Mouse (Mus musculus) stomach, embryonic 15.5 days (tissue): ENCODE results near the gene Rxfp4. TPM values are rescaled to one million over a fixed set of nuclear protein-coding genes. Genes with fewer than 3 reads are reported as not detected.

Source experiments
- ATAC-seq: fragments of 200-750 bp; cut with Nextera tagmentation; 2 replicates; pipeline ENCODE4 v1.8.0; 2017; ENCODE audit warnings: low read depth, moderate number of reproducible peaks, moderate TSS enrichment; ENCODE audit not compliant: insufficient read depth, low FRiP score
- H3K27ac ChIP-seq: fragments of 300-500 bp; sonication (generic); 2 replicates; pipeline ENCODE4 v1.5.1; 2015; ENCODE audit warnings: mild to moderate bottlenecking, inconsistent platforms
- H3K27me3 ChIP-seq: fragments of 300-500 bp; sonication (generic); replicated peaks from 2 replicates; pipeline ENCODE4 v1.6.1; 2015; ENCODE audit warnings: inconsistent platforms
- H3K36me3 ChIP-seq: fragments of 300-500 bp; sonication (generic); 2 replicates; pipeline ENCODE4 v1.6.1; 2015; ENCODE audit warnings: inconsistent platforms
- H3K4me1 ChIP-seq: fragments of 300-500 bp; sonication (generic); 2 replicates; pipeline ENCODE4 v1.6.1; 2015; ENCODE audit warnings: inconsistent platforms
- H3K4me2 ChIP-seq: fragments of 300-500 bp; sonication (generic); 2 replicates; pipeline ENCODE4 v1.6.1; 2015; ENCODE audit warnings: mild to moderate bottlenecking, inconsistent platforms
- H3K4me3 ChIP-seq: fragments of 300-500 bp; sonication (generic); replicated peaks from 2 replicates; pipeline ENCODE4 v1.5.1; 2015; ENCODE audit warnings: inconsistent platforms
- H3K9ac ChIP-seq: fragments of 300-500 bp; sonication (generic); 2 replicates; pipeline ENCODE4 v1.6.1; 2015; ENCODE audit warnings: inconsistent platforms
- H3K9me3 ChIP-seq: fragments of 300-500 bp; sonication (generic); 2 replicates; pipeline ENCODE4 v1.6.1; 2016; ENCODE audit warnings: inconsistent platforms
- WGBS: fragments of 180-500 bp; shearing (Covaris S2); methylation state at CpG from one replicate; pipeline ENCODE4 v1.1.7; 2015; 5-methylcytosine and 5-hydroxymethylcytosine counted together
- polyA plus RNA-seq: library from polyadenylated mRNA; unstranded; fragments of >200 nt; fragmentation: Nextera tagmentation; extraction: Ambion mirVana; gene quantifications from 2 replicates; pipeline ENCODE4 v1.2.1, GENCODE M21; 2015

Gene Rxfp4
- polyA plus RNA-seq, 1 experiment from 2014 or later, result not detected

- H3K36me3 ChIP-seq, result no peaks in the 10 kb centered on the region
- no peak overlapping the region for H3K4me3 ChIP-seq
- peaks cover under 1% of the 10 kb centered on the region; the same call in 1 of the 2 replicates for H3K4me1 ChIP-seq
- no peak overlapping the region for H3K9ac ChIP-seq
- H3K27me3 ChIP-seq, result no peaks in the 10 kb centered on the region
- no peak overlapping the region for H3K27ac ChIP-seq
- H3K4me2 ChIP-seq, result no peak overlapping the region
- WGBS, result 71% methylated on average over 4 of the region's 4 CpGs
- no peak for ATAC-seq
- H3K9me3 ChIP-seq, result no peaks in the 10 kb centered on the region
Measured at GRCm38 (mm10) chr3:88602466-88602865, 50.5 kb downstream of the Rxfp4 start.

Other genes starting within 250 kb of the Rxfp4 start
- 115 and 118 TPM in 2 replicates for gene Pmf1, start 242.8 kb downstream of the Rxfp4 start, polyA plus RNA-seq
- 15.7 and 16.0 TPM in 2 replicates for gene Slc25a44, start 228.0 kb downstream of the Rxfp4 start, polyA plus RNA-seq
- 22.3 and 25.1 TPM in 2 replicates for gene Sema4a, start 192.0 kb downstream of the Rxfp4 start, polyA plus RNA-seq
- gene Lmna, start 143.2 kb downstream of the Rxfp4 start, polyA plus RNA-seq, result 179 and 214 TPM in 2 replicates
- gene Mex3a, start 120.7 kb downstream of the Rxfp4 start, polyA plus RNA-seq, result 11.9 and 12.1 TPM in 2 replicates
- 86.9 and 90.6 TPM in 2 replicates for gene Rab25, start 104.8 kb downstream of the Rxfp4 start, polyA plus RNA-seq
- gene Lamtor2, start 100.1 kb downstream of the Rxfp4 start, polyA plus RNA-seq, result 193 and 198 TPM in 2 replicates
- 40.2 and 40.9 TPM in 2 replicates for gene Ubqln4, start 99.4 kb downstream of the Rxfp4 start, polyA plus RNA-seq
- 339 and 359 TPM in 2 replicates for gene Ssr2, start 77.3 kb downstream of the Rxfp4 start, polyA plus RNA-seq
- gene Arhgef2, start 47.2 kb downstream of the Rxfp4 start, polyA plus RNA-seq, result 77.1 and 78.7 TPM in 2 replicates
- 81.0 and 86.9 TPM in 2 replicates for gene Khdc4, start 32.7 kb upstream of the Rxfp4 start, polyA plus RNA-seq
- 52.3 and 56.4 TPM in 2 replicates for gene Rit1, start 63.7 kb upstream of the Rxfp4 start, polyA plus RNA-seq
- 17.1 and 22.3 TPM in 2 replicates for gene Syt11, start 122.0 kb upstream of the Rxfp4 start, polyA plus RNA-seq
- 8.6 and 9.3 TPM in 2 replicates for gene Gon4l, start 182.1 kb upstream of the Rxfp4 start, polyA plus RNA-seq